Mouse (Mus musculus) liver, embryonic 16.5 days (tissue): ENCODE measurements around the gene Tmem231. TPM values are rescaled to one million over a fixed set of nuclear protein-coding genes. Genes with fewer than 3 reads are reported as not detected.
"Not testable (repeated sequence)": the region's sequence is repeated elsewhere in the genome, so short reads cannot be mapped to it uniquely, and the experiment has no call there.

Experiments
- ATAC-seq: fragments of 200-750 bp; cut with Nextera tagmentation; 2 replicates; pipeline ENCODE4 v1.8.0; 2017; ENCODE audit warnings: low read depth, mild to moderate bottlenecking, moderate number of reproducible peaks, moderate library complexity
- H3K27ac ChIP-seq: fragments of 300-500 bp; sonication (generic); 2 replicates; pipeline ENCODE4 v1.5.1; 2014; ENCODE audit warnings: mild to moderate bottlenecking, low read length
- H3K27me3 ChIP-seq: fragments of 300-500 bp; sonication (generic); 2 replicates; pipeline ENCODE4 v1.6.1; 2014; ENCODE audit warnings: low read depth, low read length, mixed read lengths; ENCODE audit not compliant: control insufficient read depth, insufficient read depth
- H3K36me3 ChIP-seq: fragments of 300-500 bp; sonication (generic); 2 replicates; pipeline ENCODE4 v1.6.1; 2014; ENCODE audit warnings: mild to moderate bottlenecking; ENCODE audit not compliant: control insufficient read depth, insufficient read depth
- H3K4me1 ChIP-seq: fragments of 300-500 bp; sonication (generic); 2 replicates; pipeline ENCODE4 v1.6.1; 2014; ENCODE audit warnings: low read depth, low read length, mixed read lengths; ENCODE audit not compliant: control insufficient read depth
- H3K4me2 ChIP-seq: fragments of 300-500 bp; sonication (generic); 2 replicates; pipeline ENCODE4 v1.6.1; 2014; ENCODE audit warnings: low read depth, low read length, mixed read lengths
- H3K4me3 ChIP-seq: fragments of 300-500 bp; sonication (generic); 2 replicates; pipeline ENCODE4 v1.5.1; 2014; ENCODE audit warnings: low read depth, mild to moderate bottlenecking, low read length
- H3K9ac ChIP-seq: fragments of 300-500 bp; sonication (generic); 2 replicates; pipeline ENCODE4 v1.6.1; 2014; ENCODE audit warnings: low read depth, low read length
- H3K9me3 ChIP-seq: fragments of 300-500 bp; sonication (generic); replicated peaks from 2 replicates; pipeline ENCODE4 v1.6.1; 2016; ENCODE audit warnings: low read length; ENCODE audit not compliant: control insufficient read depth
- WGBS: fragments of 180-500 bp; shearing (Covaris S2); extraction: QIAGEN DNeasy Blood & Tissue Kit; methylation state at CpG from one replicate; pipeline ENCODE4 v1.1.7; 2014; ENCODE audit not compliant: insufficient replicate concordance; 5-methylcytosine and 5-hydroxymethylcytosine counted together
- polyA plus RNA-seq: library from polyadenylated mRNA; unstranded; fragments of >200 nt; fragmentation: Nextera tagmentation; extraction: Ambion mirVana; gene quantifications from 2 replicates; pipeline ENCODE4 v1.2.1, GENCODE M21; 2015

The Tmem231 gene
- polyA plus RNA-seq, 1 experiment from 2014 or later: 1.8 TPM

DNA sequence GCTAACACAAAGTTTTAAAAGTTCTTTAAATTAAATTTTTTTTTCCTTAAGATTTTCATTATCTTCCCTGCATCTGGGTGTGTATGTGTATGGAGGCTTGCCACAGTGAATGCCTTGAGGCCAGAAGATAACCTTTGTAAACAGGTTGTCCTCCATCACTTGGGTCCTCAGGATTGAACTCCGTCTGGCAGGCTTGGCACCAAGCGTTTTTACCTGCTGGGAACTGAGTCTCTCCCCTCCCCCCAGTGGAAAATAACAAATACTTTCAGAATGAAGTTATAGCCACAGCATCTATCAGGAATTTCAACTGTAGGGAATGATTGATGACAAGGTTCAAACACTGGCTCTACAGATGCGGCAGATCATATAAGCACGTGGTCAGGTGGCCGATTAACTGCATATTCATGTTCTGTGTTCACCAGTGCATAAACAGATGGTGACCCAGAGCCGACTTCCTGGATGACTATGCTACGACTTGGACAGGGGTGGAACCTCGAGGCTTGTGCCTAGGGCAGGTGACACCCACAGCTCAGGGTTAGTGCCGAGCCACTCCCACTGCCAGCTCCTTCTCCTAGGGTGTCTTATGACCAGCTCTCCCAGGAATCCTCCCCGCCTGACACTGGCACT is 5.9 kb upstream of the Tmem231 start:
- H3K4me2 ChIP-seq: peak overlapping the region; percentile 67
- H3K4me3 ChIP-seq: peak overlapping the region; percentile 96
- peak overlapping the region; percentile 93 for H3K27ac ChIP-seq
- H3K36me3 ChIP-seq: peaks cover 9% of the 10 kb centered on the region; the same call in 1 of the 2 replicates
- peak overlapping the region; percentile 96 for H3K9ac ChIP-seq
- 6% methylated on average over 10 of the region's 10 CpGs for WGBS
- H3K4me1 ChIP-seq: peaks cover 18% of the 10 kb centered on the region
- H3K27me3 ChIP-seq: no peaks in the 10 kb centered on the region
- no peaks in the 10 kb centered on the region for H3K9me3 ChIP-seq
- peak; percentile 91 for ATAC-seq

DNA sequence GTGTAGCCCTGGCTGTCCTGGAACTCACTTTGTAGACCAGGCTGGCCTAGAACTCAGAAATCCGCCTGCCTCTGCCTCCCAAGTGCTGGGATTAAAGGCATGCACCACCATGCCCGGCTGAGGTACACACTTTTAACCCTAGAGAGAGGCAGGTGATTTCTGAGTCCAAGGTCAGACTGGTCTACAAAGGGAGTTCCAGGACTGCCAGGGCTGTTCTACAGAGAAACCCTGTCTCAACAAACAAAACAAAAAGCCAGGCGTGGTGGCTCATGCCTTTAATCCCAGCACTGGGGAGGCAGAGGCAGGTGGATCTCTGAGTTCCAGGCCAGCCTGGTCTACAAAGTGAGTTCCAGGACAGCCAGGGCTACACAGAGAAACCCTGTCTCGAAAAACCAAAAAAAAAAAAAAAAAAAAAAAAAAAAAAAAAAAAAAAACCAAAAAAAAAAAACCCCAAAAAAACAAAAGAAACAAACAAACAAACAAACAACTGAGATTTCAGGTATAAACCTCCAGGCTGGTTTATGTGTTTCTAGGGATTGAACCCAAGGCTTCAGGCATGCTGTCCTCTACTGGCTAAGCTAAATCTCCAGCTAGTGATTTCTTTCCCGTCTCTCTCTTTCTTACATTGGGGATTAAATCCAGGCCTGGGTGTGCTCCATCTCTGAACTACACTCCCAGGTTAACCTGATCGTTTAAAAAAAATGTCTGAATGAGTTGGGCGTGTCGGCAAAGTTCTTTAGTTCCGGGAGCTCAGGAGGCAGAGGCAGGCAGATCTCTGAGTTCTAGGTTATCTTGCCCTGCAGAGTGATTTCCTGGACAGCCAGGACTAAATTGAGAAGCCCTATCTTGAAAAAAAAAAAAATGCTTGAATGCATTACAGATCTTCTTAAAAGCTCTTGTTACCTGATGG is 4.7 kb upstream of the Tmem231 start:
- 76% methylated on average over 8 of the region's 9 CpGs for WGBS
- H3K9me3 ChIP-seq, H3K9ac ChIP-seq, H3K27ac ChIP-seq, H3K27me3 ChIP-seq, H3K4me3 ChIP-seq, H3K4me2 ChIP-seq, H3K36me3 ChIP-seq, ATAC-seq: not testable (repeated sequence)
- peaks cover 25% of the 10 kb centered on the region for H3K4me1 ChIP-seq

DNA sequence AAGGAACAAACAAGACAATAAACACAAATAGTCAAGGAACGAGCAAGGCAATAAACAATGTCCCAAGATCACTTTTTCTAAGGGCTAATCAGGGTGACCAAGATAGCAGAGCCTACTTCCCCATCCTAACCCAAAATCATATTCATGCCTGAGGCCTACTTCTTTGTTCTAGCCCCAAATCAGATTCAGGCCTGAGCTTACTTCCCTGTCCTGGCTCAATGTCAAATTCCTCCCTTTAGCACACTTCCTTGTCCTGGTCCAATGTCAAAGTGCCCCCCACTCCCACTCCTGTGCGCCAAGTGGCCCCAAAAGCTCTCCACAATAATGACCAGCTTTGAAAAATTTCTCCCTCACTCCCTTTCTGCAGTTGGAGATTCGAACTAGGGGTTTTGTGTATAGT is 3.5 kb upstream of the Tmem231 start:
- H3K4me3 ChIP-seq: no peak overlapping the region
- no peaks in the 10 kb centered on the region for H3K27me3 ChIP-seq
- H3K9me3 ChIP-seq: no peaks in the 10 kb centered on the region
- ATAC-seq: no peak
- WGBS: 49% methylated on average over 3 of the region's 3 CpGs
- H3K4me2 ChIP-seq: no peak overlapping the region
- peaks cover 2% of the 10 kb centered on the region; the same call in 1 of the 2 replicates for H3K36me3 ChIP-seq
- H3K4me1 ChIP-seq: peaks cover 36% of the 10 kb centered on the region
- no peak overlapping the region for H3K27ac ChIP-seq
- H3K9ac ChIP-seq: no peak overlapping the region

DNA sequence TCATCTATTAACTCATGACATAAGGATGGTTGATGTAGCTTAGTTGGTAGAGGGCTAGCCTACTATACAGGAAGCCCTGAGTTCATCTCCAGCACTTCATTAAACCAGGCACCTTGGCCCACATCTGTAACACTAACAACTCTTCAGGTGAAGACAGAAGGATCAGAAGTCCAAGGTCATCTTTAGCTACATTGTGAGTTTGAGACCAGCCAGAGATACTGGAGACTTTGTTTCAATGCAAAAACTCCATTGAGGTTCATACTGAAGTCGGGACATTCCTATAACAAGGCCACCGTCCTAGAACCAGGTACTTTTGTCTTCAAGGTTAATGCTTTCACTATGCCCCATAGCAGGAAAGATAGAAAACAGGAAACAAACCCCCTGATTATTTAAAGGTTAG is 520 bp upstream of the Tmem231 start:
- H3K36me3 ChIP-seq: no peaks in the 10 kb centered on the region
- no peaks in the 10 kb centered on the region for H3K9me3 ChIP-seq
- peaks cover 42% of the 10 kb centered on the region for H3K4me1 ChIP-seq
- H3K9ac ChIP-seq: no peak overlapping the region
- no peak for ATAC-seq
- no peak overlapping the region for H3K4me3 ChIP-seq
- 80% methylated on average over 2 of the region's 2 CpGs for WGBS
- H3K27me3 ChIP-seq: no peaks in the 10 kb centered on the region
- peak overlapping the region; percentile 98 for H3K4me2 ChIP-seq
- peak overlapping the region; percentile 53; the same call in 1 of the 2 replicates for H3K27ac ChIP-seq

DNA sequence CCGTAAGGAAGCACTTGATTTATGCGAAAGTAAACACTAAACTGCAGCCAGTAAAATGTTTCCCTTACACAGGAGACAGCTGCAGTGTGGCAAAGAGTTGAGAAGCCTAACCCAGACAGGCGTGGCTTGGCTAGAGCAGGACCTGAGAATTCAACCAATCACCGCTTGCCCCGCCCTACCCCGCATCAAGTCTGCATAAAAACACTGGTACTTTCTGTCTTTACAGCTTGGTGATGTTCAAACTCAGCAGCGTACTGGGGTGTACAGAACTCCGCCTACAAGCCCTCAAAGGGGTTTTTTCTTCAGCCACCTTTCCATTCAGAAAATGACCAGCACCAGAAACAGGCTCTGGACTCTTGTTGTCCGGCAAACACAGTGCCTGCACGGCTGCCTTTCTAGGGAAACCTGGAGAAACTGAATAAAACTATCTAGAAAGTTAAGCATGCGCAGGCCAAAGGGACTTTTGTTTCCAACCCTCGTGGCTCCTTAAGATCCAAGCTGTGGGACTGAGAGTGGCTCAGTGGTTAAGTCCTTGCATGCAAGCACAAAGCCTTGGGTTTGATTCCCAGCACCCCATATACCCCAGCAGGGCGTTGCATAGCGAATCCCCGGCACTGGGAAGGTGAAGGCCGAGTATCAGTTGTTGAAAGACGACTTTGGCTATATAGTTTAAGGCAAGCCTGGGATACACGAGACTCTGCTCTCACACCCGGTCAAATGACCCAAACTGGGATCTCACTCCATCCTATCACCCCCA is 923 bp downstream of the Tmem231 start:
- peak; percentile 43 for ATAC-seq
- no peaks in the 10 kb centered on the region for H3K9me3 ChIP-seq
- peak overlapping the region; percentile 87 for H3K27ac ChIP-seq
- H3K4me3 ChIP-seq: peak overlapping the region; percentile 81
- peaks cover 42% of the 10 kb centered on the region for H3K4me1 ChIP-seq
- peak overlapping the region; percentile 78 for H3K9ac ChIP-seq
- no peaks in the 10 kb centered on the region for H3K27me3 ChIP-seq
- no peaks in the 10 kb centered on the region for H3K36me3 ChIP-seq
- WGBS: 30% methylated on average over 19 of the region's 19 CpGs
- H3K4me2 ChIP-seq: peak overlapping the region; percentile 98

DNA sequence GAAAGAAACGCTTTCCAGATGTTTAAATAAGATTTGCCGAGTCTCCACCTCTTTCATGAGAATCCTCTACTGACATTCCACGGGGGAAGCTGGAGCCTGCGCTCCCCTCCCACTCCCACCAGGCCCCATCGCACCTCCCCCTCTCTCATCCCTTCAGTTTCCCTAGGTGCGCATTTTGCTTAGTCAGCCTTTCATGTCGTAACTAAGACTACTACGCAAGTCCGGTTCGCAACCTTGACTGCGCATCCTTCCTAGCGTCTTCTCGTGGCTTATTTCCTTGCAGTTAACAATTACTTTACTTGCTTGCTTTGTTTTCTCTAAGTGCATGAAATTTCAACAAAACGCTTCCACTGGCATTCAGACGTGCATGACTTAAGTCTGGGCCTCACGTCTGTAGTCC is 2.0 kb downstream of the Tmem231 start:
- Histone ChIP-seq H3K36me3 (no peaks in the 10 kb centered on the region), H3K27ac (no peak overlapping the region), H3K9ac (no peak overlapping the region), H3K4me1 (peaks cover 42% of the 10 kb centered on the region), H3K27me3 (no peaks in the 10 kb centered on the region), H3K4me3 (no peak overlapping the region), H3K9me3 (no peaks in the 10 kb centered on the region), H3K4me2 (no peak overlapping the region)
- WGBS: 83% methylated on average over 16 of the region's 16 CpGs
- ATAC-seq: no peak

DNA sequence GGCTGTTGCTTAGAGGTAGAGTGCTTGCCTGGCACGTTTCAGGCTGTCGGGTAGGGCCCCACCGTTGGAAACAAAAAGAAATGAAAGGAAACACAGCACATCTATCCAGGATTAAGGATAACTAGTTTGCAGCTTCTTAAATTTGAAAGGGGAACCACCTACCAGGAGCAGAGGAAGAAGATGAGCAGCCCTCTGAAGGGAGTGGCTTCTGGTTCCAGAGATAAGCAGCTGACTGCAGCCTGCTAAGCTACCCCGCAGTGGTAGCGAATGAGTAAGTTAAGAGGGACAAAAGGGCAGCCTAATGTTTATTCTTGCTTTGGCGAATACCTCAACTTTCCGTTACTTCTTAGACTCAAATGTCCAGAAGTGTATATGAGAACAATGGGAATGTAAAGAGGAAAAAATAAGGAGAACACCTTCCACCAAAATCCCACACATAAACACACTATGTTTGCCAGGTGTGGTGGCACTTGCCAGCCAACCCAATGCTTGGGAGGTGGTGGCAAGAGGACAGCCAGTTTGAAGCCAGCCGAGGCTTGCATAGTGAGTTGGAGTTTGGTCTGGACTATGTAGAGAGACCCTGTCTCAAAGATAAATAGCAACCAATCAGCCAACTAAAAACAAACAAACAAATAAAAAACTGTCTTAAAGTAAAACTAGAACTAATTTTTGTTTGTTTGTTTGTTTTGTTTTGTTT is 3.9 kb downstream of the Tmem231 start:
- H3K4me2 ChIP-seq: peak overlapping the region; percentile 51
- H3K36me3 ChIP-seq: no peaks in the 10 kb centered on the region
- peaks cover 48% of the 10 kb centered on the region for H3K4me1 ChIP-seq
- peak; percentile 86 for ATAC-seq
- peak overlapping the region; percentile 19; the same call in 1 of the 2 replicates for H3K4me3 ChIP-seq
- H3K9me3 ChIP-seq: no peaks in the 10 kb centered on the region
- whole genome bisulfite sequencing: 15% methylated on average over 8 of the region's 8 CpGs
- peak overlapping the region; percentile 97 for H3K27ac ChIP-seq
- H3K27me3 ChIP-seq: no peaks in the 10 kb centered on the region
- H3K9ac ChIP-seq: peak overlapping the region; percentile 52

DNA sequence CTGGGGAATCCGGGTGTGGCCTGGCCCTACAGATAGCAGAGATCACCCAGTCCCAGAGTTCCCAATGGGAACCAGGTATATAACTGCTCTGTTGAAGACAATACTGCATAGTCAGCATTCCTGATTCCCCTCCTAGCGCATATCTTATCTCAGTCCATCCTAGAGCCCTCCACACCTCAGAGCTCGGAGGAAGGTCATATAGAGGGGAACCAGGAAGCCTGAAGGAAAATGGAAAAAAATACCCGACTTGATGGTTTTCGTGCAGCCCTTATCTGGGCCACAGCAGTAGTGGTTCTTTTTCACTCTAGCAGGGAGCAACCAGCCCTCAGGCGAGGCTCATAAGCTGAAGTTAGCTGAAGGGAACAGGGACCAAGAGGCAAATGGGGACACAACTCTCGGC is 8.7 kb downstream of the Tmem231 start:
- H3K36me3 ChIP-seq: no peaks in the 10 kb centered on the region
- no peak overlapping the region for H3K4me3 ChIP-seq
- no peaks in the 10 kb centered on the region for H3K9me3 ChIP-seq
- H3K27me3 ChIP-seq: no peaks in the 10 kb centered on the region
- WGBS: 30% methylated on average over 7 of the region's 7 CpGs
- peaks cover 19% of the 10 kb centered on the region for H3K4me1 ChIP-seq
- H3K9ac ChIP-seq: peak overlapping the region; percentile 30; the same call in 1 of the 2 replicates
- ATAC-seq: no peak
- H3K4me2 ChIP-seq: 0 out of 2 replicates have a peak overlapping the region, but pooled peaks have one; percentile 6
- peak overlapping the region; percentile 69 for H3K27ac ChIP-seq
